Mouse (Mus musculus): ENCODE measurements around the gene Olfr731.

The Olfr731 gene

GRCm38 (mm10) chr14:50241766-50242165, at the start of gene Olfr731:
TSS of gene Olfr731 (minus strand) at chr14:50241866.
- DNase-seq (ENCODE audit: low spot score) = no peak

- DNase-seq (ENCODE audit: low spot score) = no peak
Measured at GRCm38 (mm10) chr14:50284106-50284505, 42.4 kb upstream of the Olfr731 start, which contains the start of gene Olfr732. TSS of gene Olfr732 (minus strand) at chr14:50284206.

DNA sequence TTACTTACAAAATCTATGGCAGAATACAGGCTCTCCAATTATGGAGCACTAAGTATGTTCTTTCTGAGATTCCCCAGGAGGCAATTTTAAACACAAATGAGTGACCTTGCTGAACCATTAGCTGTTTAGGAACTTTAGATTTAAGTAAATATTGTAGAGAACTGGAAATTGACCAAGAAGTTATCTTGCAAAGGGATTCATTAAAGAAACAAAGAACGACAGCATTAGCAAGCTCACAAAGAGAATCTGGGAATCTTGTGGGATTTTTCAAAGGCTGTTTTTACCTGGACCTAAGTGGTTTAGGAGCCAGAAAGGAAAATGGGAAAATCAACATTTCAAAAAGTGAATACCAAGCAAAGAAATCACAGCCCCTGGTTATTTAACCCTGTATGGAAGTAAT, 53.6 kb downstream of the Olfr731 start, which contains the start of gene Olfr730:
TSS of gene Olfr730 (minus strand) at position 101 of the 400 bp plus-strand sequence.
- no peak for DNase-seq (ENCODE audit: low spot score)

Data from ovary, postnatal 10 days (tissue).